Mouse (Mus musculus): ENCODE measurements around the gene Slc25a12.

GRCm38 (mm10) chr2:71231951-71232350 lies 135.6 kb downstream of the Slc25a12 start:
- TF ChIP-seq CTCF (IDR thresholded peaks at IDR 0.05; ENCODE audit: borderline replicate concordance, control insufficient read depth, extremely low read depth, insufficient read depth, low read length, poor library complexity): no peak
- no peak for TF ChIP-seq POLR2A (IDR thresholded peaks at IDR 0.05; ENCODE audit: control insufficient read depth, extremely low read depth, insufficient read depth, low read length, poor library complexity)

Measured in thymus, adult 2 months (tissue).